Mouse (Mus musculus): ENCODE results near the gene Ggps1. TPM values are rescaled to one million over a fixed set of nuclear protein-coding genes. Genes with fewer than 3 reads are reported as not detected.

Gene Ggps1
- total RNA-seq, 1 experiment from 2014 or later: 40.1 TPM

DNA sequence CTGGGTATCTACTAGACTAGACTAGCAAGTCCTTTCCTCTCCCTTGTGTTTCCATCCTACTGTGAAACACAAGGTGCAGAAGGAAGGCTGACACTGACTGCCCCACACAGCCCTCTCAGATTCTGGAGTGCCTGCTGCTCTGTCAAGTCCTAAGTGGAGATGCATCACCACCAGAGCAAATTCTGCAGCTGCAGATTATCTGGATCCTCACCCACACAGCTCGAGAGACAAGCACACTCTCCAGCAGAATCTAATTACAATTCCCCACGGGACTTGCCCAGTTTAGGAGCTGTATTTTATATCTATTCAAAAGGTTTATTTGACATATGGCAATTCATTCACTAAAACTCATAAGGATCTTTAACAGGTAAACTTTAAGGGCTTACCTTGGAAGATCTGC is 57.2 kb downstream of the Ggps1 start:
- ATAC-seq (replicated peaks in 1 of 2; ENCODE audit: insufficient read depth in 1 of 2, low FRiP score in 2 of 2, low TSS enrichment in 1 of 2, low read depth in 1 of 2, poor library complexity in 2 of 2, severe bottlenecking in 2 of 2): no peak

DNA sequence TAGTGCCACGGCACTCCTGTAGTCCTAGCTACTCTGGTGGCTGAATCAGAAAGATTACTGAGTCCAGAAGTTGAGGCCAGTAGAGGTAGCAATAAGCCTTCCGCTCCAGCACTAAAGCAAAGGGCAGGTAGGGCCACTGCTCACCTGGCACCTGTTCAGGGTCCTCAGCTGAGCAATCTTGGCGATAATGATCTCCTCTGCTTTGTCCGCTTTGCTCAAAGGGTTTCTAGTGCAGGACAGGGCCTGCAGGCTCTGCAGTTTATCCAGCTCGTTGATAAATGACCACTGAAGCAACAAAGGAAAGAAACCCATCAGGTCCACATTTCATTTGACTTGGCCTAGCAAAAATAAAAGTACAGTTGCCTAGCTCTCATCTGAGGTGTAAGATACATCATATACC is 58.3 kb downstream of the Ggps1 start:
- no peak for ATAC-seq (replicated peaks in 1 of 2; ENCODE audit: insufficient read depth in 1 of 2, low FRiP score in 2 of 2, low TSS enrichment in 1 of 2, low read depth in 1 of 2, poor library complexity in 2 of 2, severe bottlenecking in 2 of 2)

DNA sequence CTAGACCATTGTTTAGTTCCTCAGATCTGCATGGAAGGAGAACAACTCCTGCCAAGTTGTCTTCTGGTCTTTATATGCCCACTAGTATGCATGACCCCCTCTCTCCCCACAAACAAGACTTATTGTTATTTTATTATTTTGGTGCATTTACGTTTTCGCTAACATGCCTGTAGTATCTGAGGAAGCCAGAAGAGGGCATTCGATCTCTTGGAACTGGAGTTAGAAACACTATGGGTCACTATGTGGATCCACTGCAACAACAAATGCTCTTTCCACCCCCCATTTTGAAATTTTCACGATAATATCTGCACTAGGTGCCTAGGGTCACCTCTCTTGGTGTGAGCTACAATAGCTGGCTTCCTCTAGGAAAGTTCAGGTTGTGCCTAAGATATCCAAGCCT is 59.2 kb downstream of the Ggps1 start:
- peak in 1 of 2 experiments; percentile 33; a peak in 1 of 4 replicates for ATAC-seq (replicated peaks in 1 of 2; ENCODE audit: insufficient read depth in 1 of 2, low FRiP score in 2 of 2, low TSS enrichment in 1 of 2, low read depth in 1 of 2, poor library complexity in 2 of 2, severe bottlenecking in 2 of 2)

DNA sequence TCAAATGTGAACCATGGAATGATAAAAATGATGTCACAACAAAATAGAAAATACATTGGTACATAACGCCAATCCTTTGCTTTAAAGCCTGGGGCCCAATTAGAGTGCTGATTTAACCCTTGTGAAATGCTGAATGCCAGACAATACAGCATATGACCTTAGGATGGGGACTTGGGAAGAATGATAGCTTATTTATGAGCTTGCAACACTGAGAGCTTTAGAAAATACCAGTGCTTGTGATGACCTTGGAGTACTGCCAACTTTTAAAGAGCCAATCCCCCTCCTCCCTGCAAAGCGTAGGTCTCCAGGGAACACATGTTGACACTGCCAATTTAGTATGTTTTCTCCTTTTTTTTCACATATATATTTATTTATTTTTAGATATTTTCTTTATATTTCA is 60.6 kb downstream of the Ggps1 start:
- no peak for ATAC-seq (replicated peaks in 1 of 2; ENCODE audit: insufficient read depth in 1 of 2, low FRiP score in 2 of 2, low TSS enrichment in 1 of 2, low read depth in 1 of 2, poor library complexity in 2 of 2, severe bottlenecking in 2 of 2)

Other genes starting within 250 kb of the Ggps1 start
- gene B3galnt2, start 109.0 kb downstream of the Ggps1 start, total RNA-seq (2017): 29.8 and 36.6 TPM in 2 replicates
- gene Tbce, start 23.9 kb downstream of the Ggps1 start, total RNA-seq (2017): 68.9 and 87.6 TPM in 2 replicates
- gene Arid4b, start 256 bp downstream of the Ggps1 start, total RNA-seq (2017): 65.1 and 74.0 TPM in 2 replicates

Data from hematopoietic stem cell, adult 5-6 weeks (primary cell).